Mouse (Mus musculus) cerebral cortex, adult 2 months (tissue): ENCODE data around the gene Prkca.

ENCODE experiments used
- WGBS: fragments of 180-500 bp; shearing (Covaris S2); methylation state at CpG from one replicate; pipeline ENCODE4 v1.1.7; 2018; 5-methylcytosine and 5-hydroxymethylcytosine counted together

Prkca gene

DNA sequence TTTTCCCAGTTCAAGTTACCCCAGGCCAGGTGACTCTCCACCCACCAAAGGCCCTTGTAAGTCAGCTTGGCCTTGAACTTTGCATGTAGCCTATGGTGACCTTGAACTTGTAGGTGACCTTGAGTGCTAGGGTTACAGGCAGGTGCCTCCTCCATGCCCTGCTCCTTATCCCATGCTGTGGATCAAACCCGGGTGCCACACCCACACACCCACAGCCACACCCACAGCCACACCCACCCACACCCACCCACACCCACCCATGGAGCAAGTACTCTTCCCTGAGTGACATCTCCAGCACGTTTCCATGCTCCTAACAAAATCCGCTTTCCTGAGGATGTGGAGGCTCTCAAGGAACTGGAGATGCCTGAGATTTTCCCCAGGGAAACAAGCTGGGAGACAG, 344.8 kb downstream of the Prkca start:
- WGBS = 53% methylated on average over 3 of the region's 3 CpGs

DNA sequence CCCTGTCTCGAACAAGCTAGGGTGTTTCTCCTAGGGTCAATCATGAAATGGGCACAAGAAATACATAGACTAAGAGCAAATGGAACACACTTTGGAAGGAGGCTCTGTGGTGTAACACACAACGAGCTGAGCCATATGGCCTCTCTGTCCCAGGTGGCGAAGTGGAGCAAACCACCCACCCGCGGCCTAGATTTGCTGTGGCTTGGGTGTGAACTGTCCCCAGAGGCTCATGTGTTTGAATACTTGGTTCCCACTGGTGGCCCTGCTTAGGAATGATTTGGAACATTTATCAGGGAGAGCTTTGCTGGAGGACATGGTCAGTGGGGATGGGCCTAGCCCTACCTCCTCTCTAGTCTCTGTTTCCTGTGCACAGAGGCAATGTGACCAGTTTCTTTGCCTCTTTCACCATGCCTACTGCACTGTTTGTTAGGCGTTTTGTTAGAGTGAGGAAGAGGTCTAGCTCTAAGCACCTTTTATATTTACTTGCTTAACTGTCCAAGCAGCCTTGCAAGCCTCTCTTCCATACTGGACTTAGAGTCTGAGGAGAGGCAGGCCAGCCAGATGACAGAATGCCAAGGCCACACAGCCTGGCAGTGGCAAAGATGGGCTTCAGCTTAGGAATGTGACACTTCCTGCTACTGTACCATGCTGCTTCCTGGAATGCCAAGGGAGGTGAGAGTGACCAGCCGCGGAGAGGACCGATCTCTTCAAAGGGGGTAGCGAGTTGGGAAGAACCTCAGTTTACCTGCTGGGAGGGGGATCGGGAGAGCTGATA, 346.6 kb downstream of the Prkca start:
- 65% methylated on average over 11 of the region's 11 CpGs for WGBS

GRCm38 (mm10) chr11:107994487-107994886, 349.2 kb downstream of the Prkca start:
- 51% methylated on average over 6 of the region's 6 CpGs for WGBS

GRCm38 (mm10) chr11:107993792-107994191, 349.9 kb downstream of the Prkca start:
- WGBS = 72% methylated on average over 3 of the region's 3 CpGs

DNA sequence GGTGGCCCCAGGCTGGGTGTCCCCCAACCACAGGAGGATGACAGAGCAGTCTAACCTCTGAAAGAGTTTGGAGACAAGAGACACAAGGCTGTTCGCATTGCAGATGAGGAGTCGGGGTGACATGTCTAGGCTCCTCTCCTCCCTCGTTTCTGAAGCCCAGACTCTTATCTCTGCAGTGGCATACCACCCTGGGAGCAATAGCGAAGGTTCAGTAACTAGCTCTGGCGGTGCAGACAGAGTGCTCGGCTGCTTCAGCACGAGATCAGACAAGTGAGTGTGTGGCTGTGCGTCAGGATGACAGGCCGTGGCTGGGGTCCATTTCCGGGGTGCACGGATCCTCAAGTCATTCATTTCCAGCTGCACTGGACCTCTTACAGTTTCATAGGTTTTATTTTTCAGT, 351.2 kb downstream of the Prkca start:
- 76% methylated on average over 11 of the region's 11 CpGs for WGBS

DNA sequence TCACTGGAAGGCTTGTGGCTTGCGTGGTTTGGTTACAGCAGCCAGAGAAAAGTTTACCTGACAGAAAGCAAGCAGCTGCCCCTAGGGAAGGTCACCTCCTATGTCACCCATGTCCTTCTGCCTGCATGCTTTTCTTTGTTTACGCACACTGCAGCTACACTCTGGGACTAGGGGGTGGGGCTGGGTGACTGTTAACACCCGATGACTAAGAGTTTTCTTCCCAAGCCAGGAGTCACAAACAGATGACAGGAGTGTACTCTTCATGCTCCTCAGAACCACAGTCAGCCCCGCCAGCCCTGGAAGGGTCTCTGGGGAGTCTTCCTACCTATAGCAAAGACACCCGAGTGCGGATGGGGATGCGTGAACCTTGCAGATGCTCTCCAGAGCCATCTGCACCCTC, 351.7 kb downstream of the Prkca start:
- 78% methylated on average over 7 of the region's 7 CpGs for WGBS

DNA sequence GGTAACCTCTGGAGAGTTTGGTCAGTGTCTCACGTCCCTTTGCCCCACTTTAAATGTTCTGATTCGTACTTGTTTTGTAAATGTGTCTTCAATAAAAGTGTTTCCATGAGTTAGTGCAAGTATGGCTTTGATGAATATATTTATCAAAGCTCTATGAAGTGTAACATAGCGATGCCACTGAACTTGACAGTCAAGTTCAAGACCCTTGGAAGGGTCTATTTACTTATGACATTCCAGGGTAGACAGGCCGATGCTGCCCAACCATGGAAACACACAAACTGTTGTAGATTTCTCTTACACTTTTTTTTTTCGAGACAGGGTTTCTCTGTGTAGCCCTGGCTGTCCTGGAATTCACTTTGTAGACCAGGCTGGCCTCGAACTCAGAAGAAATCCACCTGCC, 354.5 kb downstream of the Prkca start:
- 95% methylated on average over 6 of the region's 6 CpGs for WGBS

DNA sequence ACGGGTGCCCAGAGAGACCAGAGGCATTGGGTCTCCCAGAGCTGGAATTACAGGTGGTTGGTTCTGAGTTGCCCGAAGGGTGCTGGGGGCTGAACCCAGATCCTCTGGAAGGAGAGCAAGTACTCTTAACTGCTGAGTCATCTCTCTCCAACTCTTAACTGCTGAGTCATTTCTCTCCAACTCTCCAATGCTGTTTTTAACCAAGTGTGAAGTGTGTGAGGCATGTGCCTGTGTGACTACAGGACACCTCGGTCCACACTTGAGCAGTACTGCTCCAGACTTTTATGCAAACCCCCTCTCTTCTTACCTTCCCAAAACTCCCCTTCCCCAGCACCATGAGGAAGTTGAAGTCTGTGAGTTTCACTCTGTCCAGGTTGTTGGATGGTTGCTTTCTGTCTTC, 357.8 kb downstream of the Prkca start:
- 76% methylated on average over 3 of the region's 3 CpGs for WGBS

DNA sequence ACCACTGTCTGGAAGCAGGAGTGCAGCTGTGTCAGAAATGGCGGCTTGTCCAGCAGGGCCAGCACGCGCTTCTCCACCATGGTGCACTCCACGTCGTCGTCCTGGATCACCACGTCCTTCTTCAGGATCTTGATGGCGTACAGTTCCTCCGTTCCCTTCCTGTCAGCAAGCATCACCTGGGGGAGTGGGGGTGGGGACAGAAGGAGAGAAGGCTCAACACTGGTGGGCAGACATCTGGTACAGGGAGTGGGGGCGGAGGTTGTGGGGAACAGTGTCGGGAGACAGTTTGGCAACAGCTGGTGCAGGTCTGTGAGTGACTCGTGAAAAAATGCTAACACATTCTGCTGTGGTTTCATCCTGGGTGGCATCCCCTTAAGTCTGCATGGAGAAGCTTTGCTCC, 359.8 kb downstream of the Prkca start:
- WGBS = 74% methylated on average over 12 of the region's 12 CpGs

GRCm38 (mm10) chr11:107983224-107983623, 360.5 kb downstream of the Prkca start:
- 72% methylated on average over 5 of the region's 5 CpGs for WGBS

DNA sequence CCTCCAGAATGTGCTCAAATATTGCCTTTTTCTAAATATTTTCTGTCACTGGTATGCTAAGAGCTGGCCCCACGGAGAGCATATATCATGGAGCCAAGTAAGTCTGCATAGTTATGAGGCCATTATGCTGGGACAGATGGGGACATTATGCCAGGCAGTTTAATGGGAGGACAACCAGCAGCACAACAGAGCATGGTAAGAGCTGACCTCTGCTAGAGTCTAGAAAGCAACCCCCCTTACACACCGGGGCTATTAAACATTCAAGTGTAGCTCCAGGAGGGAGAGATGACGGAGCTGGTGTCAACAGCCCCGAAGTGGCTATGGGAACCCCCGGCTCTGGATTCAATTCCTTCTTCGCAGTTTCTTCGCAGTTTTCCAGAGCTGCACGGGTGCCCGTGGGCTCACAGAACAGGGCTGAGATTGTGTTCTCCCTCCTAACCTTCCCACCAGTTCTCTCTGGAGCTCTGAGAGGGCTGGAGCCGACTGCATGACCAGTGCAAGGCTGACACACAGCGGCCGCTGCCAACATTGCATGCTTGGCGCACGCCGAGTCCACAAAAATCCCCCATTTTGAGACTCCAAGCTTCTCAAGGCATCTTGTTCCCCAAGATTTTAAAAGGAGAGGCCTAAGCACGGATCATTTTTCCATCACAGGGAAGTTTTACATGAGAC, 361.4 kb downstream of the Prkca start:
- WGBS = 15% methylated on average over 16 of the region's 16 CpGs

DNA sequence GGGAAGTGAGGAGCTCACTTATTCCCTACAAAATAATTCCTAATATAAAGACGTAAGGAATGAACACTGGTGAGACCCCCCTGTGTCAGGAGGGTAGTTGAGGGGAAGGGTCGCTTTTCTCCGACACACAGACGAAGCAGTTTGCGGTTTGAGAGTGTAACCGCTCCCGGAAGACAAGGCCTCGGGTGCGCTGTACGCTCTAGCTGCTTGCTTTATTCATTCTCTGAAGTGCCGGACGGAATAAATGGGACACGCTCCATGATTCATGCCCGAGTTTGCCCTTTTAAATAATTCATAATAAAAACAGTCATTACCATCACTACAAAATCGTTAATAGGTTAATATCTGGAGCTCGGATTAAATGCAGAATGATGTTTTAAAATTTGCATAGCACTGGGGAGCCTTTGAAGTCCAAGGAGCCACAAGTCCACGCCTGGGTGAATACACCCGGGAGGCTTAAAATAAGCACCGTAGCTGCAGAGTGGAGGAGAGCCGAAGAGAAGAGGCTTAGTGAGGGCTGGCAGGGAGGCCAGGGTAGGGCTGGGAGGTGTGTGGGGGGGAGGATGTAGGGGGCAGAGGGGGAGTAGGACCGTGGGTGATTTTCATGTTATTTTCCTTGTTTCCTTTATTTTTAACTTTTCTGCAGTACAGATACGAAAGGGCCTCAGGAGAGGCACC, 364.1 kb downstream of the Prkca start:
- 68% methylated on average over 22 of the region's 22 CpGs for WGBS

- WGBS = 85% methylated on average over 10 of the region's 10 CpGs
These were observed 373.8 kb downstream of the Prkca start for GRCm38 (mm10) chr11:107969943-107970342.

DNA sequence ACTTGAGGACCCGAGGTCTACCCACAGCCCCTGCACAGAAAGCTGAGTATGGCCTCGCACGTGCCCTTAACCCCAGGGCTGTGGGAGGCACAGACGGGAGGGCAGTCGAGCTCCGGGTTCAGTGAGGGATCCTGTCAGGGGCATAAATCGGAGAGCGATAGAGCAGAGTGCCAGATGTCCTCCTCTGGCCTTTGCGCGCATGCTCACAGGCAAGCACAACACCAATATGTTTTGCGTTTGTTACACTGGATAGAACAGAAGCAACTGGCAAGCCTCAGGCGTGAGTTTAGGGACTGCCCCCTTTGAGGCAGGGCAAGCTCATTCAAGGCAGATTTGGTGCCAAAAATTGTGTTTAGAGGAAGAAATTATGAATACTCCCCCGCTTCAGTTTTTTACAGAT, 375.6 kb downstream of the Prkca start:
- WGBS = 73% methylated on average over 13 of the region's 13 CpGs

DNA sequence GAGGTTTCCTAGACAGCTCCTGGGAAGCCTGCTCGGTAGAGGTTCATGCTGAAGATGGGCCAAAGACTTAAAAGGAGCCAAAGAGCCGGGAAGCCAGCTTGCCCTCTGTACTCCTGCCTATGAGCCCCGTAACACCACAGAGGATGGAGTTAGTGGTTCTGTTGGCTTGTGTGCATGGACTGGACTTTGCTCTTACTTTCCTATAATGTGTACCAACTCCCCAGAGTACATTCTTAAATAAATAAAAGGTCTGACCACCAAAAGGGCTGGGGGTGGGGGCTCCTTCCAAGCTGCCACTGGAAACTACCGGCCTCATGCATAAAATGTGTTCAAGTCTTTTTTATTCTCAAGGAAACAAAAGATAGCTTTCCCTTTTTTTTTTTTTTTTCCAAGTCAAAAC, 377.5 kb downstream of the Prkca start:
- 83% methylated on average over 4 of the region's 4 CpGs for WGBS

GRCm38 (mm10) chr11:107965449-107965848, 378.3 kb downstream of the Prkca start:
- 70% methylated on average over 7 of the region's 7 CpGs for WGBS

DNA sequence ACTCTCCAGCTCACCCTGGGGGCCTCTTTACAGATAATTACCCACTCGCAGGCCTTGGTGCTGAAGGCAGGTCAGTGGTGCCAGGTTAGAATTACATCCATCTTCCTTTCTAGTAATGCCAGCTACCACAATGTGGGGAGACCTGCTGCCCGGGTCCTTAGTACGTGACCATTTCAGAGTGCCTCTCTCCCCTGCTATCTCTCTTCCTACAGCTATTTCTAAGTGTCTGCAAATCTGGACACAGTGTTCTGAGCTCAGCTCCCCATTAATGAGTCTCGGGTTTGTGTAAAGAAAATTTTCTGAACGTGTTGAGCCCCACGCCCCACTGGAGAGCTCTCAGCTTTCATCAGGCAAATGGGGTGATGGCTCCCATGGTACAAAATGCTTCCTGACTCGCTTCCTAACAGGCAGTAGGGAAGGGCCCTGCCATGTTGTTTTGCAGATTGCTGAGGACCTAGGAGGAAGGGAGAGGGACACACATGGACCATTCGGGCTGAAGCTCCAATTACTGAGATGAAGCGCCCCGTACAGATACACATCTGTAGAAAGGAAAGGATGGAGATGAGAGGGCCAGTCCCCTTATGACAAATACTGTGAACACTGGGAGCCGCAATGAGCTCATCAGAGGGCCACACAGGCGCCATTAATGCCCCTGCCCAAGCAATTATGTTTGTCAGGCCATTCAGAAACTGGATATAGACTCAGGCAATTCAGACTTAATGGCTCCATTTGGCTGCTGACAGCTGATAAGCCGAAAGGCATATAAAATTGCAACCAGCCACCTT, 386.0 kb downstream of the Prkca start:
- WGBS = 91% methylated on average over 13 of the region's 13 CpGs

- 79% methylated on average over 10 of the region's 10 CpGs for WGBS
These were observed 388.3 kb downstream of the Prkca start for GRCm38 (mm10) chr11:107955191-107956062.

DNA sequence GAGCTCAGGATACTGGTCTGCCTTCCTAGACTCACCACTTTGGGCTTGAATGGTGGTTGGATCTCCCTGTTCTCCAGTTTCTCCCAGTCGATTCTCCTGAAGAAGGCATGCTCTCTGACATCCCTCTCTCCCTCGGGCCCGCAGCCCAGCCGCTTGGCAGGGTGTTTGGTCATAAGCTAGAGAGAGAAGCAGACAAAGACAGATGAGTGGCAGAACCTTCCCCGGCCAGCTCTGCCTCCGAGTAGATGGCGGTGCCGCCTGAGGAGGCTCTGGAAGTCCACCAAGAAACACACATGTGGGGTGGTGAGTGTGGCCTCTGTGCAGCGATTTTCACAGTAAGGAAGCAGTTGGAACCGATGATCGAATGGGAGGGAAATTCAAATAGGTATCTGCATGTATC, 392.3 kb downstream of the Prkca start:
- WGBS = 56% methylated on average over 11 of the region's 11 CpGs

GRCm38 (mm10) chr11:107950658-107951057, 393.1 kb downstream of the Prkca start:
- 65% methylated on average over 4 of the region's 4 CpGs for WGBS

- 68% methylated on average over 9 of the region's 9 CpGs for WGBS
These were observed 393.5 kb downstream of the Prkca start for GRCm38 (mm10) chr11:107950211-107950610.
